Mouse (Mus musculus) gastrocnemius, postnatal 25 days (tissue): ENCODE results near the gene H2-Q10. TPM values are rescaled to one million over a fixed set of nuclear protein-coding genes. Genes with fewer than 3 reads are reported as not detected.

Experiments
- DNase-seq: peaks from one replicate; pipeline ENCODE4 v3.0.0; 2022
- total RNA-seq, 2 experiments: library from RNA; stranded (reverse); gene quantifications; 1 replicate in 1 of 2; 2 replicates in 1 of 2; pipeline ENCODE4 v1.2.3; 2021

The H2-Q10 gene
- total RNA-seq, 2 experiments from 2014 or later: 0.15 to 1.3 TPM

- no peak for DNase-seq
These were observed 46.2 kb downstream of the H2-Q10 start for GRCm38 (mm10) chr17:35515911-35516640.

DNA sequence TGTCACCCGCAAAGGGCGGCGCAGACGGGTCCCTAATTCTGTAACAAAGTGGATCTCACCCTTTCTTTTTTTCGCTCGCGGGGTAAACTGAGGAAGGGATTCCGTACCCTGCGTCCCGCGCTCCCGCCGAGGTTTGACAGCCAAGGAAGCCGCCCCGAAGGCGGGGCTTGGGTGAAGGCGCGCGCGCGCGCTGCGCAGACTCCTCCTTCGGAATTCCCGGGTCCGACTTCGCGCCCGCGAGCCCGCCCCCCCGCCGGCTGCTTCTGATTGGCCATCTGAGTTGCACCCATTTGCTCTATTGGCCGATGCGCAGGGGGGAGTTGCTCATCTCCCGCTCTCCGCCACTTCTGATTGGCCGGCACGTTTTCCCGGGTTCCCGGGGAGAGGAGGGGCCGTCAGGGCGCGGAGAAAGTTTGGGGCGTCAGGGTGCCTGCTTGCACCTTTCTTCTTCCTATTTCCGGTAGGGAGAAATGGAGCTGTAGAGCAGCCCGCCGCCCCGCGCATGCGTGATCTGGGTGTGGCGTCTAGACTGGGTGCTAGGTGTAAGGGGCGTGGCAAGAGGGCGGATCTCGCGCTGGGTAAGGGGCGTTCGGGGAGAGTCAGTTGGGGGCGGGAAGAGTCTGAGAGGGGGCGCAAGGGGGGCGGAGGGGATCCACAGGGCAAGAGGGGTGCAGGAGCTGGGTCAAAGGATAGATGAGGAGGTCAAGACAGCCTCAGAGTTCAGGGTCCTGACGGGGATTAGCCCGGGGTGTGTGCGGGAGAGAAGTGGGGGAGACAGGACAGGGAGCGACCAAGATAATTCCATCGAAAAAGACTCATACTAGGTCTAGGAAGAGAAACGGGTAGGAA is 47.0 kb downstream of the H2-Q10 start, which contains the start of the genes Tcf19 and Cchcr1:
Tcf19 (minus strand) TSS at position 173 of the 849 bp plus-strand sequence.
Cchcr1 (plus strand) TSS at position 449 of the 849 bp plus-strand sequence.
- DNase-seq: peak; percentile 97

- no peak for DNase-seq
These were observed 47.6 kb downstream of the H2-Q10 start for GRCm38 (mm10) chr17:35517526-35517925.

Other genes with a start within 250 kb of the H2-Q10 start
- under 1 TPM in 1 of 2 experiments, not detected in 1; 0.70 TPM for gene Gm16181, start 249.3 kb upstream of the H2-Q10 start, total RNA-seq
- gene Atp6v1g2, start 236.4 kb upstream of the H2-Q10 start, total RNA-seq: 1 to 10 TPM; 1.9 to 2.3 TPM
- gene Nfkbil1, start 234.3 kb upstream of the H2-Q10 start, total RNA-seq: 1 to 10 TPM; 5.6 to 6.8 TPM
- gene Ddx39b, start 228.3 kb upstream of the H2-Q10 start, total RNA-seq: 10 to 100 TPM; 71.5 to 79.1 TPM
- gene H2-D1, start 207.4 kb upstream of the H2-Q10 start, total RNA-seq: 10 to 100 TPM; 30.2 to 57.3 TPM
- gene H2-Q1, start 149.7 kb upstream of the H2-Q10 start, total RNA-seq: under 1 TPM; 0.20 to 0.86 TPM
- gene H2-Q2, start 127.8 kb upstream of the H2-Q10 start, total RNA-seq: under 1 TPM; 0.36 to 0.78 TPM
- gene H2-Q4, start 90.5 kb upstream of the H2-Q10 start, total RNA-seq: 1 to 10 TPM; 2.2 to 3.9 TPM
- not detected for gene H2-Q6, start 45.2 kb upstream of the H2-Q10 start, total RNA-seq
- under 1 TPM; 0.38 to 0.70 TPM for gene H2-Q7, start 30.9 kb upstream of the H2-Q10 start, total RNA-seq
- under 1 TPM in 1 of 2 experiments, not detected in 1; 0.27 TPM for gene Pou5f1, start 35.9 kb downstream of the H2-Q10 start, total RNA-seq
- gene Tcf19, start 46.7 kb downstream of the H2-Q10 start, total RNA-seq: 1 to 10 TPM; 1.5 to 2.9 TPM
- 1 to 10 TPM; 2.5 to 2.7 TPM for gene Cchcr1, start 47.0 kb downstream of the H2-Q10 start, total RNA-seq
- not detected for gene Psors1c2, start 63.1 kb downstream of the H2-Q10 start, total RNA-seq
- gene Cdsn, start 82.0 kb downstream of the H2-Q10 start, total RNA-seq: under 1 TPM in 1 of 2 experiments, not detected in 1; 0.91 TPM
- gene 2300002M23Rik, start 97.4 kb downstream of the H2-Q10 start, total RNA-seq: not detected
- not detected for gene Sfta2, start 131.5 kb downstream of the H2-Q10 start, total RNA-seq
- not detected for gene Gm9573, start 156.5 kb downstream of the H2-Q10 start, total RNA-seq
- gene Mucl3, start 173.6 kb downstream of the H2-Q10 start, total RNA-seq: not detected
- gene Vars2, start 197.5 kb downstream of the H2-Q10 start, total RNA-seq: 10 to 100 TPM in 1 of 2 experiments, 1 to 10 TPM in 1; 9.9 to 14.7 TPM
- 10 to 100 TPM; 14.7 to 15.3 TPM for gene Gtf2h4, start 203.7 kb downstream of the H2-Q10 start, total RNA-seq
- 10 to 100 TPM; 14.1 to 16.1 TPM for gene Ddr1, start 234.5 kb downstream of the H2-Q10 start, total RNA-seq